Mouse (Mus musculus): ENCODE data around the gene D7Ertd443e.

DNA sequence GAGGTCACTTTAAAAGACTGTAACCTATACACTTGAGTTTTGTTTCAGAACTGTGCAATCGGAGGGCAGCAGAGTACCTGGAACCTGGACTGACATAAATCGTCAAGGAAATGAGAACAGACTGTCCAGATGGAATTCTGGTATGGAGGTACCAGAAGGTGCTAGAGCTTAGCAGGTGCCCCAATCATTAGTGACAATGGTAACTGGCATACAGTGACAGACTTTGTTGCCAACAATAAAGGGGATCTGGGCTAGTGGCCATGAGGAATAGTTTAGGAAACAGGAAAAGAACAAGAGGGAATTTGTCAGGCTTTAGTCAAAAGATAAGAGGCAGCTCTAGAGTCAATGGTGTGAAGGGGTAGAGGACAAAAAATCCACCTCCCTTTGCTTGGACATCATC is 43.3 kb downstream of the D7Ertd443e start:
- no peak for TF ChIP-seq CTCF (IDR thresholded peaks at IDR 0.05; ENCODE audit: low read depth)
- no peak for TF ChIP-seq EP300 (IDR thresholded peaks at IDR 0.05; ENCODE audit: low read depth)

Data from liver, postnatal 0 days (tissue).